Comparison of ENCODE assay signal across 19 mouse cellular contexts in the genomic region with DNA sequence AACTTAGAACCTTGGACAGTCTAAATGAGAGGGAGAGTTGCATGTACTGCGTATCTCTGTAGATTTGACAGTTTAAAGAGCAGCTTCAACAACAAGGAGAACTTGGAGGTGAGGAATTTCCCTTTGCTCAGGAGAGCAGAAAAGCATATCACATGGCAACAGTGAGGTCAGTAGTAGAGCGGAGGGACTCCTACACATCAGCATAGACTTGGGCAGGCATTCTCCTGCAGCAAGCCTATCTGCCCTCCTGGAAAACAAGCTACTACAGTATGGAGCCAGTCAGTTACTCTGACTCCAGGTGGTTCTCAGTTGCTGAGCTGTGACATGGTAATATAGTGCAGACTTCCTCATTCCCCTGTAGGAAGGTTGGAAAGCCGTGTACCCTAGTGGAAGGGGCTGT.
"Had no signal": no experiment of that assay in that cellular context is flagged by ENCODE, and none has a peak within 500 bp of the region (broad histone marks: within the 10 kb centered on the region; RNA-seq: fewer than 3 reads in every experiment).

No protein-coding gene starts in this region.

- H3K4me2 ChIP-seq: limb, embryonic 13.5 days; liver, embryonic 12.5 days; liver, embryonic 15.5 days; lung, embryonic 15.5 days; midbrain, embryonic 11.5 days had no signal

- ATAC-seq: intestine, postnatal 0 days; liver, embryonic 12.5 days had no signal

- H3K27ac ChIP-seq: limb, embryonic 13.5 days; liver, embryonic 12.5 days; liver, embryonic 15.5 days; lung, embryonic 15.5 days had no signal

- H3K9ac ChIP-seq: limb, embryonic 13.5 days; liver, embryonic 12.5 days; liver, embryonic 15.5 days; lung, embryonic 15.5 days had no signal

- H3K36me3 ChIP-seq: liver, embryonic 12.5 days; liver, embryonic 15.5 days; lung, embryonic 15.5 days had no signal

- H3K27me3 ChIP-seq: limb, embryonic 13.5 days; liver, embryonic 12.5 days; liver, embryonic 15.5 days; lung, embryonic 15.5 days had no signal

- H3K4me1 ChIP-seq: lung, embryonic 15.5 days had no signal

- H3K9me3 ChIP-seq: limb, embryonic 13.5 days; liver, embryonic 12.5 days; liver, embryonic 15.5 days; lung, embryonic 15.5 days had no signal

- DNase-seq: kidney, adult 8-10 months; kidney, postnatal 4 days; left cerebral cortex, postnatal 4 days; liver; lung, adult 18-20 months; lung, postnatal 10 days; lung, postnatal 36 days; midbrain, embryonic 14.5 days; right cerebral cortex, adult 18-20 months; right cerebral cortex, postnatal 14 days; right cerebral cortex, postnatal 4 days; thymus, adult 18-20 months; thymus, postnatal 36 days had no signal

- H3K4me3 ChIP-seq: limb, embryonic 13.5 days; liver, embryonic 12.5 days; liver, embryonic 15.5 days; lung, embryonic 15.5 days had no signal
